Mouse (Mus musculus) midbrain, postnatal 0 days (tissue): ENCODE measurements around the gene Zfhx3. TPM values are rescaled to one million over a fixed set of nuclear protein-coding genes. Genes with fewer than 3 reads are reported as not detected.

Source experiments
- ATAC-seq: fragments of 200-750 bp; cut with Nextera tagmentation; 2 replicates; pipeline ENCODE4 v1.8.0; 2017; ENCODE audit warnings: moderate number of reproducible peaks, mild to moderate bottlenecking, moderate TSS enrichment, moderate library complexity; ENCODE audit not compliant: low FRiP score
- DNase-seq: peaks from one replicate; pipeline ENCODE4 v3.0.0-alpha.2; 2015; ENCODE audit warnings: low spot score
- H3K27ac ChIP-seq: fragments of 300-500 bp; sonication (generic); 2 replicates; pipeline ENCODE4 v1.5.1; 2014; ENCODE audit warnings: low read depth, mild to moderate bottlenecking, low read length, mixed read lengths
- H3K27me3 ChIP-seq: fragments of 300-500 bp; sonication (generic); 2 replicates; pipeline ENCODE4 v1.6.1; 2014; ENCODE audit warnings: low read length, control low read depth, mixed read lengths; ENCODE audit not compliant: insufficient read depth
- H3K36me3 ChIP-seq: fragments of 300-500 bp; sonication (generic); 2 replicates; pipeline ENCODE4 v1.6.1; 2014; ENCODE audit warnings: low read length, control low read depth, mixed read lengths; ENCODE audit not compliant: insufficient read depth
- H3K4me1 ChIP-seq: fragments of 300-500 bp; sonication (generic); 2 replicates; pipeline ENCODE4 v1.6.1; 2014; ENCODE audit warnings: mild to moderate bottlenecking, control low read depth, antibody characterized with exemption, low read length, mixed read lengths; ENCODE audit not compliant: insufficient read depth
- H3K4me2 ChIP-seq: fragments of 300-500 bp; sonication (generic); 2 replicates; pipeline ENCODE4 v1.6.1; 2014; ENCODE audit warnings: low read depth, mild to moderate bottlenecking, low read length, mixed read lengths; ENCODE audit not compliant: poor library complexity, severe bottlenecking
- H3K4me3 ChIP-seq: fragments of 300-500 bp; sonication (generic); 2 replicates; pipeline ENCODE4 v1.5.1; 2014; ENCODE audit warnings: low read depth, mild to moderate bottlenecking, low read length, moderate library complexity
- H3K9ac ChIP-seq: fragments of 300-500 bp; sonication (generic); replicated peaks from 2 replicates; pipeline ENCODE4 v1.6.1; 2014; ENCODE audit warnings: mild to moderate bottlenecking, low read length, moderate library complexity, mixed read lengths; ENCODE audit not compliant: poor library complexity, severe bottlenecking
- H3K9me3 ChIP-seq: fragments of 300-500 bp; sonication (generic); 2 replicates; pipeline ENCODE4 v1.6.1; 2016; ENCODE audit warnings: low read length, control low read depth
- CTCF ChIP-seq: IDR thresholded peaks from 2 replicates; pipeline ENCODE4 v1.5.1; 2016; ENCODE audit warnings: antibody characterized with exemption, mild to moderate bottlenecking
- WGBS: fragments of 180-500 bp; shearing (Covaris S2); extraction: QIAGEN DNeasy Blood & Tissue Kit; methylation state at CpG from one replicate; pipeline ENCODE4 v1.1.7; 2014; 5-methylcytosine and 5-hydroxymethylcytosine counted together
- polyA plus RNA-seq: library from polyadenylated mRNA; unstranded; fragments of >200 nt; fragmentation: Nextera tagmentation; extraction: Ambion mirVana; gene quantifications from 2 replicates; pipeline ENCODE4 v1.2.1, GENCODE M21; 2015
- total RNA-seq: library from RNA; depleted of rRNA; stranded (reverse); fragments of >200 nt; gene quantifications from 2 replicates; pipeline ENCODE4 v1.2.3, GENCODE M21; 2014

Gene Zfhx3
- total and polyA plus RNA-seq, 2 experiments from 2014 or later, result 33.1 to 44.5 TPM

- no peak for TF ChIP-seq CTCF
- H3K4me3 ChIP-seq, result no peak overlapping the region
- no peaks in the 10 kb centered on the region for H3K27me3 ChIP-seq
- H3K4me2 ChIP-seq, result no peak overlapping the region
- H3K4me1 ChIP-seq, result peaks cover 3% of the 10 kb centered on the region; the same call in 1 of the 2 replicates
- no peak overlapping the region for H3K9ac ChIP-seq
- DNase-seq (no peak), ATAC-seq (no peak)
- H3K27ac ChIP-seq, result peak overlapping the region; percentile 1; the same call in 1 of the 2 replicates
- peaks cover 36% of the 10 kb centered on the region for H3K36me3 ChIP-seq
- 16% methylated on average over 13 of the region's 13 CpGs for WGBS
- no peaks in the 10 kb centered on the region for H3K9me3 ChIP-seq
Measured at GRCm38 (mm10) chr8:108944312-108944711, 1001.9 kb downstream of the Zfhx3 start.

GRCm38 (mm10) chr8:108950311-108950710, 1007.9 kb downstream of the Zfhx3 start:
- WGBS, result 98% methylated on average over 21 of the region's 21 CpGs
- H3K36me3 ChIP-seq, result peaks cover 78% of the 10 kb centered on the region
- no peak for ATAC-seq

GRCm38 (mm10) chr8:108951560-108951959, 1009.1 kb downstream of the Zfhx3 start:
- ATAC-seq, result no peak

More at GRCm38 (mm10) chr8:108950311-108950710, 1007.9 kb downstream of the Zfhx3 start:
- Histone ChIP-seq H3K9me3 (0 out of 2 replicates have a peak, but pooled peaks cover 2% of the 10 kb centered on the region), H3K4me3 (no peak overlapping the region), H3K27me3 (no peaks in the 10 kb centered on the region), H3K27ac (no peak overlapping the region), H3K9ac (no peak overlapping the region), H3K4me1 (no peaks in the 10 kb centered on the region), H3K4me2 (no peak overlapping the region)
- no peak for TF ChIP-seq CTCF
- DNase-seq, result no peak

GRCm38 (mm10) chr8:108956416-108956815, 1014.0 kb downstream of the Zfhx3 start:
- Histone ChIP-seq H3K27ac (no peak overlapping the region), H3K36me3 (peaks cover 37% of the 10 kb centered on the region), H3K9me3 (no peaks in the 10 kb centered on the region), H3K4me2 (peak overlapping the region; percentile 16; the same call in 1 of the 2 replicates), H3K9ac (no peak overlapping the region), H3K4me1 (no peaks in the 10 kb centered on the region), H3K27me3 (no peaks in the 10 kb centered on the region), H3K4me3 (no peak overlapping the region)
- 84% methylated on average over 37 of the region's 37 CpGs for WGBS
- no peak for TF ChIP-seq CTCF
- no peak for DNase-seq
- ATAC-seq, result no peak

More at GRCm38 (mm10) chr8:108951560-108951959, 1009.1 kb downstream of the Zfhx3 start:
- 0 out of 2 replicates have a peak, but pooled peaks cover 2% of the 10 kb centered on the region for H3K9me3 ChIP-seq
- H3K4me3 ChIP-seq, result no peak overlapping the region
- no peaks in the 10 kb centered on the region for H3K27me3 ChIP-seq
- H3K27ac ChIP-seq, result no peak overlapping the region
- H3K36me3 ChIP-seq, result peaks cover 81% of the 10 kb centered on the region
- H3K4me1 ChIP-seq, result no peaks in the 10 kb centered on the region
- H3K9ac ChIP-seq, result no peak overlapping the region
- no peak for TF ChIP-seq CTCF
- H3K4me2 ChIP-seq, result no peak overlapping the region
- DNase-seq, result no peak
- WGBS, result 95% methylated on average over 12 of the region's 12 CpGs

- WGBS, result 59% methylated on average over 7 of the region's 7 CpGs
- no peak for TF ChIP-seq CTCF
Measured at GRCm38 (mm10) chr8:108962516-108962915, 1020.1 kb downstream of the Zfhx3 start.

GRCm38 (mm10) chr8:108963181-108963580, 1020.7 kb downstream of the Zfhx3 start:
- WGBS, result 81% methylated on average over 2 of the region's 2 CpGs
- no peaks in the 10 kb centered on the region for H3K4me1 ChIP-seq
- no peak overlapping the region for H3K4me2 ChIP-seq
- H3K27me3 ChIP-seq, result no peaks in the 10 kb centered on the region
- TF ChIP-seq CTCF, result no peak
- no peak overlapping the region for H3K9ac ChIP-seq
- H3K4me3 ChIP-seq, result no peak overlapping the region
- no peaks in the 10 kb centered on the region for H3K9me3 ChIP-seq
- no peaks in the 10 kb centered on the region for H3K36me3 ChIP-seq
- ATAC-seq, result no peak
- H3K27ac ChIP-seq, result no peak overlapping the region
- DNase-seq, result no peak

More at GRCm38 (mm10) chr8:108962516-108962915, 1020.1 kb downstream of the Zfhx3 start:
- no peaks in the 10 kb centered on the region for H3K27me3 ChIP-seq
- H3K4me2 ChIP-seq, result no peak overlapping the region
- H3K9ac ChIP-seq, result no peak overlapping the region
- ATAC-seq (no peak), DNase-seq (peak; percentile 8)
- H3K4me3 ChIP-seq, result no peak overlapping the region
- H3K36me3 ChIP-seq, result no peaks in the 10 kb centered on the region
- H3K9me3 ChIP-seq, result no peaks in the 10 kb centered on the region
- no peaks in the 10 kb centered on the region for H3K4me1 ChIP-seq
- no peak overlapping the region for H3K27ac ChIP-seq
